Mouse (Mus musculus): ENCODE measurements around the gene Mex3d.

Gene Mex3d

DNA sequence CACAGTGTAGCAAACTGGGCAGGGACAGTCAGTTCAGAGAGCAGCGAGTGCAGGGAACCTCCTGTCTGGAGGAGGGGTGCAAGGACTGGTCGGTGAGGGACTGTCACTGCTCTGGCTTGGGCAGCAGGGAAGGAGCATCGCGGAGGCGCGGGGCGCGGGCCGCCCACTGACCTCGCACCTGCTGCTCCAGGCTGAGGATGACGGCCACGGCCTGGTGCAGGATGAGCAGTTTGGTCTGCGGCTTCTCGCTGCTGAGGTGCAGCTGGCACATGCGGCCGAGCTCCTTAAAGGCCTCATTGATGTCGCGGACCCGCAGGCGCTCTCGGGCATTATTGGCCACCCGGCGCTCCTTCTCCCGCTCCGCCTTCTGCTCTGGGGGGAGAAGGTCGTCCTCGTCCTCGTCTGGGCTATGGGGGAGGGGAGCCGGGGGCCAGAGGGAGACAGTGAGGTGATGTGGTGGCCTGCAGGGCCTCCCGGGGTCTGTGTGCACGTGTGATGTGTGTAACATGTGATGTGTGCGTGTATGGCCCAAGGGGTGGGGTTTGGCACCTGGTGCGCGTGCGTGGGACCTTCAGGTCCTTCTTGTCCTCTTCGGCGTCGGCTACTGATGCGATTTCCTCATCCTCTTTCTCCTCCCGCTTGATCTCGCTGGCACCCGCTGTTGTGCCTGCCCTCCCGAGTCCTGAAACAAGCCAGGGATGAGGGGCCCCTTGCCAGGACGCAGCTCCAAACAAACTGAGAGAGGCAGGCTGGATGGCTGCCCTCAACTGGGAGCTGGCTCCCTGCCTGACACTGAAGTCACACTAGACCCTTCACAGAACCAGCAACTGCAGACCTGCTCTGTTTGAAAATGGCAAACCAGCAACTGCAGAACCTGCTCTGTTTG lies 25.4 kb upstream of the Mex3d start:
- DNase-seq = peak; percentile 84

DNA sequence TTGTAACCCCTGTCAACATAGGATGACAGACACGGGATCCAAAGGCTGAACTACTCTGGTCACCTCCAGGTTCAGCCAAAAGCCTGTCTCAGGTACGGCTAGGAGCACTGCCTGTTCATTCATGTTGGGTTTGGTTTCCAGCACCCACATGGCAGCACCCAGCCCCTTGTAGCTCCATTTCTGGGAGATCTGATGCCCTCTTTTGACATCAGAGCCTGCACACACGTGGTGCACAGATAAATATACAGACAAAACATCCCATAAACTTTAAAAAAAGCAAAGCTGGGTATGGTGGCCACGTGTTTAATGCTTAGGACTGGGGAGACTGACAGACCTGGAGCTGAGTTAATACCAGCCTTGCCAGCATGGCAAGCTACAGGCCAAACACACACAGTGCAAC lies 20.5 kb upstream of the Mex3d start:
- DNase-seq = no peak

DNA sequence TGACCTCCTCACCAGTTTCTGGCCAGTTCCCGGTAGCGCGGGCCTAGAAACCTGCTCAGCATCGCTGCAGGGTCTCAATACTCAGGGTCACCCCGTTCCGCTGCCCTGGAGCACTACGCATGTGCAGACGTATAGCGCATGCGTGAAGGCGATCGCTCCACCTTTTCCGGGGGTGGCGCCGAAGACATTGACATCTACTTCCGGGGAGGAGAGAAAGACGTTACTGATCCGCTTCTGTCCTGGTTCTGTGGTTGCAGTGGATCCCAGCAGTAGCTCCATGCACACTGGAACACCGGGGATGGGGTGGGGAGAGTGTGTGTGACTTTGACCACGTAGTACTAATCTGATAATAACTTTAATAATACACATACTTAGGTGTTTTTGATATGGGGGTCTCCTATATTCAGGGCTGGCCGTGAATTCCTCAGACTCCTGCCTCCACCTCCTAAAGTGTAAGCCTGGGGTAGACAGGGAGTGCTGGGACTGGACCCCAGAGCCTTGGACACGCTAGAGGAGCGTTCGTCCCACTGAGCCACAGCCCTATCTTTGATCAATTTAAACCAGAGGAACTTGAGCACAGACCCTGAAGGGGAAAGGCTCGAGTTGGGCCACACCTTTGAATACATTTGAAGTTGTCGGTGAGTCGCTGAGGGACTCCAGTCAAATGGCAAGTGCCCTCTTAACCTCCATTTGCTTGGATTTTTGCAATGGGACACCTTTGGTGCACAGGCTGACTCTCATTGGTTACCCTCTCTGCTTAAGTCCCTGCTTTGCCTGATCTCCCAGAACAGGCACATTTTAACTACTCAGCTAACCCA lies 19.4 kb upstream of the Mex3d start, which contains the start of gene Uqcr11:
TSS of gene Uqcr11 (minus strand) at position 147 of the 818 bp plus-strand sequence.
- DNase-seq = peak; percentile 90

DNA sequence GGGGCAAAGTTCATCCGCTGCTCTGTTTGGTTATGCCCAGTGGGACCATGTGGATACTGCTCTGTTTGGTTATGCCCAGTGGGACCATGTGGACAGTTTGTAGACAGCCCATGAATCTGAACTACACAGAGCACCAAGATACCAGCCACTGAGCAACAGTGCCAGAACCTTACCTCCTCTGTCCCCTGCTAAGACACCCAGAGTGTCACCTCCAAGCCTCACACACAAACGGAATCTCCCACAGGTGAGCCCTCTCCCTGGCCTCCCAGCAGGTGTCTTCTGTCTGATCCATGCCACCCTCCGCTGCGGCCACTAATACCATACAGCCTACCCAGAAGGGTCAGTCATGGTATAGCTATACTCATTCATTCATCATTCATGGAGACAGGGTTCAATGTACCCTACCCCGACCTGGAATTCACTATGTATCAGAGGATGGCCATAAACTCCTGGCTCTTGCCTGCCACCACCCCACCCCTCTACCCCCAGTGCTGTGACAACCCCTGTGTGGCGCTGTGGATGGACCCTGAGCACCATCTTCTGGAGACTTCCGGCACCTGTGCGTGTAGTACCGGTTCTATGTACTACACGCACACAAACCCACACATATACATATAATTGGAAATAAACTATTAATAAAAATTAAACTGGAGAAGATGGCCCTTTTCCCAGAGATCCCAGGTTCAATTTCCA lies 18.2 kb upstream of the Mex3d start:
- no peak for DNase-seq

DNA sequence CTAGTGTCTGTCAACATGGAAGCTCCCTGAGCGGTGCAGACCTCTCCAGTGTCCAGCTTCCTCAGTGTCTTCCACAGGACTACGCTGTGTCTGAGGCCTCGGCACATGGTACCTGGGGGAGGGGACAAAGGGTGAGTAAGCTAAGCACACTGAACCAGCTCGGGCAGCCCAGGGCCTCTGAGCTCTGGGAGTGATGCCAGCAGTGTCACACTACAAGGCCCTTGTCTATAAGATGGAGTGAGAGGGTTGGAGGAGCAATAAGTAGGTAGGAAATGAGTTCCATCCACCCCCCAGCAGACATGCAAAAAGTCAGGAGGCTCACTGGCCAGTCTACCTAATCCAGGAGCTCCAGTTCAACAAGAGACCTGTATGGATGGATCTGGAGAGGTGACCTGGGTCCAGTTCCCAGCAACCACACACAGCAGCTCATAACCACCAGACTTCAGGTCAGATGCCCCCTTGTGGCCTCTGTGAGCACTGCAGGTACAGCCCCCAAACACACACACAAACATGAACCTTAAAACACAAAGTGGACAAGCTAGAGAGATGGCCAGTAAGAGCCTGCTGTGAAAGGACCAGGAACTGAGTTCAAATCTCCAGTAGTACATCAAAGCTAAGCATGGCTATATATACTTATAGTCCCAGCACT lies 15.7 kb upstream of the Mex3d start:
- no peak for DNase-seq

DNA sequence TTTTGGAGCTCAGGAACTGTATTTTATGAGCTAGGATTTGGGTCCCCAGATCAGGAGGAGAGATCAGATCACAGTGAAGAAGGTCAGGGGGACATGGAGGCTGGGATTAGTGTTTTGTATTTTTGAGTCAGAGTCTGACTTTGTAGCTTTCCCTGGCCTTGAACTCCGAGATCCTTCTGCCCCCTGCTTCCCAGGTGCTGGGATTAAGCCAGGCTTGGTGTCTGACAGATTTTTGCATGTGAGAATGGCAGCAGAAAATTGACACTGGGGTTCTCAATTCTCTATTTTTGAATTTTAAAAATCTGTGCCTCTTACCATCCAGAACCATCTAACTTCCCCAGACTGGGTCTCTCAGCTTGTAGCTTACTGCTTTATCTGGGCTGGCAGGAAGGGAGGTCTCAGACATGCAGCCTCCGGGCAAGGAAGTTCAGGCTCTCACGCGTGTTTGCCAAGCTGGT lies 13.3 kb upstream of the Mex3d start:
- no peak for DNase-seq

DNA sequence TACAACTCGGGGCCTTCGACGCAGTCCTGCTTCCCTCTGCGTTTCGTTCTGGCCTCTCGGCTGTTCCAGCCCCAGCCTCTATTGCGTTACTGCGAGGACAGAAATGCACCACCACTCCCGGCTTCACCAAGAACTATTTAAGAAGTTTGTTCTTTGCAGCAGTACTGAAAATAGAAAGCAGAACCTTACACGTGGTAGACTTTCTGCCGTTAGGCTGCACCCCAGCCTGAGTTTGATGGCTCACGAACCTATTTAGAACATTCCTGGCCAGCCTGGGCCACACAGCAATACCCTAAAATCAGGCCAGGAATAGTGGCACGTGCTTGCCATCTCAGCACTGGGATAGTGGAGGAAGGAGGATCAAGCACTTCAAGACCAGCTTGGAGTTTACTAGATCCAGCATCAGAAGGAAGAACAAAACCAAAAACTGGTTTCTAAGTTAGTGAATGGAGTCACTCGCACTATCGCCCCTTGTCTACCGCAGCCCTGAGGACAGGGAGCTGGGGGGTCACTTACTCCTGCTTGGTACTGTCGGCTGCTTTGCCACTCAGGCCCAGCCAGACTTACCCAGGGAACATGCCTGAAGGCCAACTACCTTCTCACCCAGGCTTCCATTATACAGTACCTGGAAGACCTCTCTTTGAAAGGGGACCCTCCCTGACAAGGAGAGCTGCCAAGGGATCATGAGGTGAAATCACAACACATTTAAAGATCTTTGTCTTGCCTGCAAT lies 12.7 kb upstream of the Mex3d start:
- no peak for DNase-seq

DNA sequence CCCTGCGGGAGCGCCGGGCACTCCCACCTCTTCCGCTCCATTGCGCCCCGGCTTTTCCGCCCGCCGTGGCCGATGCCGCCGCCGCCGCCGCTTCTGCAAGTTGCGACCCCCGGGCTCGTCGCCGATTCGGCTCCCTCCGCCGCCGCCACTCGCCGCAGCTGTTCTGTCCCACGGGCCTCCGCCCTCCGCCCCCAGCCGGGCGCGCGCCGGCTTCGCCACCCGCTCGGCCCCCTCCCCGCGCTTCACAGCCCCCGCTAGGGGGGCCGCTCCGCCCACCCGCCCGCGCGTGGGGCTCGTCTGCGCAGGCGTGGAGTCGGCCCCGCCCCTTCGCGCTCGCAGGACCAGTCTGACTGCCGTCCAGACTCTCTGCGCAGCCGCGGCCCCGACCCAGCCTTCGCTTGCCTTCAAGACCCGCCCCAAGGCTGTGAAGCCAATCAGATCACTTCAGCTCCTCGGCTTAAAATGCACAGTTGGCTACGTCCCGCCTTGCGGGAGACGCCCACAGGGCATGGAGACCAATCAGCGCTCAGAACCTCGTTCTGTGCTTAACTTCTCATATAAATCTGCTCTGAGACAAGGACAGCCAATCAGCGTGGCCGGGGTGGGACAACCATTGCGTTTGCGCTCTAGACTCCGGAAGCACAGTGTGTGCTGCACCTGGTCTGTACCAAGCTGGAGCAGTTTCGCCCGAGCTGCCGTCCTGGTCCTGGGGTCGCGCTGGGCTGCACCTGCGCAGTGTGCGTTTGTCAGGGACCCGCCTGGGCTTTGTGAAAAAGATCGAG lies 11.9 kb upstream of the Mex3d start, which contains the start of gene Mbd3:
TSS of gene Mbd3 (minus strand) at position 360 of the 782 bp plus-strand sequence.
- DNase-seq = peak; percentile 100

DNA sequence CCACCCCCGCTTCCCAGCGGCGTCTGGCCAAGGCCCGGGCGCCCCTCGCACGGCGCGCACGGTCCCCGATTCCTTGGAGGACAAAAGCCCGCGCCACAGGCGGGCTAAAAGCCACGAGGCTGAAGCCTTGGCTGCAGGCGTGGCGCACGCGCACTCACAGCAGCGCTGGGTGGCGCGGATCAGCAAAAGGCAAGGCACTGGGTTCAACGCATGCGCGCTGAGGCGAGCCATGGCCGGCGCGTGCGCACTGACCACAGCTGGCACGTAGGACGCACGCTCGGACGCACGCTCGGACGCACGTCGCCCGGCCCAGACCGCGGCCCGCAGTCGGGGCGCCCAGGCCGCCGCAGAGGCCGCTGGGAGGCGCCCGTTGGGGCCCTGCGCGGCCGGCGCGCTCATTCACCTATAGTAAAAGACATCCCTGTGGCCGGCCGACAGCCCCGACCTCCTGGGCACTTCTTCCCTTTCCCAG lies 11.3 kb upstream of the Mex3d start:
- peak; percentile 99 for DNase-seq

DNA sequence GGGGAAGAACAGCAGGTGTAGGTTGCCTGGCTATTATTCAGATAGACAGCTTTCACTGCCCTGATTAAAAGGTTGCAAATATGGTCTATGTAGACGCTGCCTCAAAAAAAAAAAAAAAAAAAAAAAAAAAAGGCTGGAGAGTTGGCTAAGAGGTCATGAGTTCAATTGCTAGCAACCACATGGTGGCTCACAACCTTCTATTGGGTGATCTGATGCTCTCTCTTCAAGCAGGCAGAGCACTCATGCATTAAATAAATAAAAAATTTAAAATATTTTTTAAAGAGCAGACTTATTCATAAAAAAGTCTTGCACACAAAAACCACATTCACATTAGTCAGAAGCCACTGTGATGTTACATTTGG lies 10.7 kb upstream of the Mex3d start:
- no peak for DNase-seq

DNA sequence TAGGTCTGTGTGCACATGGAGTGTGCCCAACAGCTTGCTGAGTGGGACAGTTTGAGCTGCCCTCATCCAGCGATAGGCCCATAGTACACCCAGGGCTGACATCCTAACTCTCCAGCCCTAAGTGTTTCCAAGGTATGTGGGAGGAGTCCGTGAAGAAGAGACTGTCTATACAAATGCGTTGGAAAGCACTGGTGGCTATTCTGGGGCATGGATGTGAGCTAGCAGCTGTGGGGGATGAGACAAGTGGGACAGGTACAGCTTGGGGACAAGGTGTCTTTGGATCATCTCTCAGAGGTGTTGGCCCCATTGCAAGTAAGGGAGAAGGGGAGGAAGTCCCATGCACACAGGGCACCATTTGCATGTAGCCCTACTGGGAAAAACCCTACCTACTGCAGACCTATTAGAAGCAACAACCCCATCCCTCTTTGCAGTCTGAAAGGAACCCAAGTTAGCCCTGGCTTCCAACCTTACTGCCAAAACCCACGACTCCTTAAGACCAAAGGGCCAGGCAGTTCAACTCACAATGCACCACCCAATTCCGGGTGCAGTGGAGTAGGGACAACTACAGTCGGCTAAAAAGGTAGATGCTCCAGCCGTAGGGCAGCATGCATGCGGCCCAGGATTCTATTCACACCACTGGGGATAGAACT lies 10.2 kb upstream of the Mex3d start:
- no peak for DNase-seq

DNA sequence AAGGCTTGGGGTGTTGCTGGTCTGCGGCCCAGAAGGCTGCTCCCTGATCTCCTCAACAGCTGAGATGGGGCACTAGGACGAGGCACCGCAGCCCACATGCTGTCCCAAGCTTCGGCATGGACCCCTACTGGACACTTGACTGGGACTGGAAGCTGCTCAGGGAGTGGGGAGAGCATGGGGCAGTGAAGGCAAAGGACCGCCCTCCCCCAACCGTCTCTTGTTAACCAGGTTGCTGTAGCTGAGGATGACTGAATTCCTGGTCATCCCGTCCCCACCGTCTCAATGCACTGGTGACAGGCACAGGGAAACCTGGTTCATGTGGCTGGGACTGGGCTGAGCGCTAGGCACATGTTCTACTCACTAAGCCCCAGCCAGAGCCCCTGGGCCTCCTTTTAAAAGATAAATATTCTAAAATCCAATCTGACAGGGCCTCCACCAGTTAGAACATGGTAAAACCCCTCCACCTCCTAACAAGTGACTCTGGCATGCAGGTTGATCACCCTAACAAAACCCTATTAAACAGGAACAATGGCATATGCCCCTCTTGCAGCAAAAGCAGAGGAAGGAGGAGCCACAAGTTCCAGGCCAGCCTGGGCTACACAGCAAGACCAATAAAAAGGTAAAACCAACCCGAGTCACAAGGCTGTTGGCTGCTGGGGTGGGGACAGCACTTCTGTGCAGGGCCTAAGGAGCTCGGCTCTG lies 9.5 kb upstream of the Mex3d start:
- no peak for DNase-seq

DNA sequence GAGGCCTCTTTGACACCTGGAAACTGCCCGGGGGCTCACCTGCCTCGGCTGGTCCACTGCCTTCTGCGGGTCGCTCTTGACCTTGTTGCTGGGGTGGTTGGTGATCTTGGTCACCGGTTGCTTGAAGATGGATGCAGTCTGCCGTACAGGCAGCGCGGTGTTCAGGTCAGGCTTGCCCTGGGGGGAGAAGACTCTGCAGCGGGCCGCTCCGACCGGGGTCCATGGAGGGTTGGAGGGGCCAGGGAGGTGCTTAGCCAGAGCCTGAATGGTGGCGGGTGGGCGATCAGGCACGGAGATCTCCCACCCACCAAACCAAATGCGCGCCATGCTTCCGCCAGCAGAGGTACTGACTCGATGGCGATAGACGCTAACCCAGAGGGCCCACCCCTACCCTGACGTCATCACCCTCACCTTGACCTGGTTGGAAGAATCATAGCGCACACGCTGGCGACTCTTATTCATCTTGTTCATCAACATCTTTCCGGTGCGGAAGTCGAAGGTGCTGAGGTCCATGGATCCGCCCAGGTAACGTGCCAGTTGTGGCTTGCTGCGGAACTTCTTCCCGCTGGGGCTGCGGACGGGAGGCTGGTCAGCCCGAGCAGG lies 7.7 kb upstream of the Mex3d start:
- no peak for DNase-seq

DNA sequence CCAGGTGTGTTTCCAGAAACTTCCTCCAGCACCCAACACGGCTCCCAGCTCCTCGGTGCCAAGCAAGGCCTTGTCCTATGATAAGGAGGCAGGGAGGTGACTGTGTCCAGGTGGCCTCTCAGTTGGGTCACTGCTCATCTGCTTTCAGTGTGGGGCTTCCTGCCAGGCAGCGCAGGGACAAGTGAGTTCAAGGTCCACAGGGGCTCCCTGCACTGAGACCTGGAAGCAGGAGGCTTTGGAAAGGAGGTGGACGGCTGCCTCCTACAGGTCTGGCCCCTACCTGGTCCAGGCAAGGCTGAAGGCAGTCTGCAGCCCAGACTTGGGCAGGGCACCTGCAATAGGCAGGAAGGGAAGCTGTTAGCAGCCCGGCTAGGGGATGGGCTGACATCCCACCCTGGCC lies 5.2 kb upstream of the Mex3d start:
- DNase-seq = no peak

DNA sequence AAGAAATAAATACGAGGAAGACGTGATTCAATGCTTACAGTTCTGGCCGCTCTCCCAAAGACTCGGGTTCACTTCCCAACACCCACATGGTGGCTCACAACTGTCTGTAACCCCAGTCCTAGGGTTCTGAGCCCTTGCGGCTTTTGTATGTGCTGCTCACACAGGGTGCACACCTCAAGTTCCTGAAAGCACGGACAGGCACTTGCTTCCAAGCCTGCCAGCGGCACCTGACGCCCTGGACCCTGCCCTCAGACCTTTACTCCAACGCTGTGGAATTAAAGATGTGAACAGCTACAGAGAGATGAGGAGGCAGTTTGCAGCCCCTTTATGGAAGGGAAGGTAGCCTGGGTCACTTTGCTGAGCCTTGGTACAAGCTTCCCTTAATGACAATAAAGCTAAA lies 3.2 kb upstream of the Mex3d start:
- DNase-seq = no peak

DNA sequence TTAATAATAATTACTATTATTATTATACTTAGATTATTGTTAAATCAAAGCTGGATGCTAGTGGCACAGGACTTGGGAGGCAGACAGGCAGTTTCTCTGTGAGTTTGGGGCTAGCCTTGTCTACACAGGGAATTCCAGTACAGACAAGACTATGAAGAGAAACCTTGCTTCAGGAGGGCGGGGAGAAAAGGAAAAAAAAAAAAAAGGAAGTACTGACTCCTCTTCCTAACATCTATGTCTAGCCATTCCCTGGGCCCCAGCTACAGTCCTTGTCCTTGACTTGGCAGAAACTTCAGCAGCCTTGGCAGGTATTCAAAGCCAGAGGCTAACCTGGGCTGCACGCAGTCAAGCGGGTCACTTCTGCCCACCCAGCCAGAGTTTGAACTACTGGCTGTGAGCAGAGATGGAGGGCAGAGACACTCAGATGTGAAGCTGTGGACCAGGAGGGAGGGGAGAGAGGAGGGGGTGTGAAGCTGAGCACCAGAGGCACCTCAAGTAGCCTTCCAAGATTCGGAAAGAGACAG lies 1.8 kb upstream of the Mex3d start:
- DNase-seq = no peak

DNA sequence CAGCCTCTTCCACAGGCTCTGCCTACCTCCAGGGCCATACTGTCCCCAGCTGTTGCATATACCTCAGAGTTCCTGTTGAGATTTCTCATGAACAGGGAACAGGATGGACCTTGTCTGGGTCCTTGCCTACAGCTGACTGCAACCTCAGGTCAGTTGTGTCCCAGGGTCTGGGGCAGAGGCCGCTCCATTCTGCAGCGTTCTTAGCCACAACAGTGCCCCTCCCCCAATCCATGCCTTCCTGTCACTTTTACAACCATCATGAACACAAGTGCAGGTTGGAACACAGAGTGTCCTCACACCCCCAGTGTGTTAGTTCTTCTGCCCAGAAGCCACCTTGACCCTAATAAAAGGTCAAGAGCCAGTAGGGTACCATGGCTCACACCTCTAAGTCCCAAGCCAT lies 1.3 kb upstream of the Mex3d start:
- DNase-seq = no peak

DNA sequence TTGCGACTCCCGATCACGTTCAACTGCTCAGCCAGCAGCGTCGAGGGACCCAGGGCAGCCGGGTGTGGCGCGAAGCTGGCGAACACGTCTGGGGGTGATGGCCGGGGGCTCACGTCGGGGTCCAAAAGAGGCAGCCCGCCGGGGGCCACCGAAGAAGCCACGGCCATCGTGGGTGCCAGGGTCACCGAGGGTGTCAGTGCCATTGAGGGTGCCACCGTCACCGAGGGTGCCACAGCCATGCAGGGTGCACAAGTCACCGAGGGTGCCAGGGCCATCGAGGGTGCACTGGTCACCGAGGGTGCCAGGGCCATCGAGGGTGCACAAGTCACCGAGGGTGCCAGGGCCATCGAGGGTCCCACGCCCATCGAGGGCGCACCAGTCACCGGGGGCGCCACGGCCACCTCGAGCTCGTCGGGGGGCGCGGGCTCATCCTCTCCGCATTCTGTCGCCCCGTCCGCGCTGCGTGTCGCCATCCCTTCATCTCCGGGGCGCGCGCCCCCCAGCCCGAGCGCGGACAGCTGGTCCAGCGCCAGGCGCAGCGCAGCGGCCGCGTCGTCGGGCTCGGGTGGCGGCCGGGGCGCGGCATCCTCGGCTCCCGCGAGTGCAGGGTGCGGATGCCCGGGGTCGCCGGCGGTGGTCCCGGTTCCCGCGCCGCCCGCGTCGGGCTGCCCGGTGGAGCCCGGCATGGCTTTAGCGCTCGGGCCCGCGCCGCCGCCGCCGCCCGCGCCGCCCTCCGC lies 556 bp downstream of the Mex3d start:
- DNase-seq = no peak
